Mouse (Mus musculus): ENCODE data around the gene Tmem19.

The Tmem19 gene

DNA sequence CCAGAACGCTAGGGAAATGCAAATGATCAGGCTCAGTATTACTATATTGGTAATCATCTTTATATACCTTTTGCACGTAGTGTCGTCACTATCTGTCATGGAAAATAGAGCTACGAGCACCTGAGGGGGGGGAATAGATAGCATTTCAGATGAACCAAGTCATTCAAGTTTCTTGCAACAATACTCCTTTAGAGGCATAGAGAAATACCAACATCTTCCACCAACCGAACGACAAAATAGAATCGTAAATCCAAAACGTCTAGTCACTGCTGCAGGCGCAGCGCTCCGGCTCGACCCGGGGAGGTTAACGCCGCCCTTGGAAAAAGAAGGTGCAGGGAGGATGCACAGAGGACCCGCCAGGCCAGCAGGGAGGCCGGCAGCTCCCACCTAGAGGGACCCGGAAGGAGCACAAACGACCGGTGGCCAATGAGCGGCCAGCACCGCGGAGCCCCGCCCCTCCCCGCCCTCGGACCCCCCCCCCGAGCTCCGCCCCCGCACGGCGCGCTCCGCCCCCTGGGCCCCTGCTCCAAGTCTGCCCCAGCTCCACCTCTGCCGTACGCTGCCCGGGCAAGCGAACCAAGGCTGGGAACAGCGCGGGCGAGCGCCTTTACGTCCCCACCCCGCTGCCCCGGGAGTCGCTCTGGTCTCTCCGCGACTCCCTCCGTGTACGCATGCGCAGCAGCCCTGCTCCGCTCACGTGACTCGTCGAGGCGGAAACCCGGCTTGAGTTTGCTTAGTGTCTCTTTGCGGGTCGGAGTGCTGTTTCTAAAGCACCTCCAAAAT is at the start of gene Tmem19:
Tmem19 (minus strand) TSS at position 662 of the 783 bp plus-strand sequence.
- DNase-seq (ENCODE audit: low spot score), result peak; percentile 97

- DNase-seq (ENCODE audit: low spot score), result peak; percentile 54
Observed at GRCm38 (mm10) chr10:115406393-115406792, 44.1 kb upstream of the Tmem19 start.

- DNase-seq (ENCODE audit: low spot score), result no peak
Observed at GRCm38 (mm10) chr10:115391896-115392295, 29.6 kb upstream of the Tmem19 start.

DNA sequence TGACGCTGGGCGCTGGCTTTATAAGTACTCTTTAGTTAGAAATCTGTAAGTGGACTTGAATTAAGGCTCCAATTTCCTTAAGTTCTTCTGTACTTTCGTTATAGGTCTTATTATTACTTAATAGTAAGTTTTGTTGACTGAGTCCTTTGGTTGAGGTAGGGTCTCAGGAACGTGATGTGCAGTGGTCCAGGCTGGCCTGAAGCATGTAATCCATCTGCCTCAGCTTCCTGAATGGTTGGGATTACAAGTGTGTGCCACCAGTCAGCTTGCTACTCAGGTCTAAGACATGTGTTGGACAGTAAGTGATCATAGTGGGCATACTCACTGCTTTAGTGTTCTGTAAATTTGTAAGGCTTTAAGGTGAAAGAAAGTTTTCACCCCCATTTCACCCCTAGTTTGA is 28.8 kb upstream of the Tmem19 start:
- no peak for DNase-seq (ENCODE audit: low spot score)

DNA sequence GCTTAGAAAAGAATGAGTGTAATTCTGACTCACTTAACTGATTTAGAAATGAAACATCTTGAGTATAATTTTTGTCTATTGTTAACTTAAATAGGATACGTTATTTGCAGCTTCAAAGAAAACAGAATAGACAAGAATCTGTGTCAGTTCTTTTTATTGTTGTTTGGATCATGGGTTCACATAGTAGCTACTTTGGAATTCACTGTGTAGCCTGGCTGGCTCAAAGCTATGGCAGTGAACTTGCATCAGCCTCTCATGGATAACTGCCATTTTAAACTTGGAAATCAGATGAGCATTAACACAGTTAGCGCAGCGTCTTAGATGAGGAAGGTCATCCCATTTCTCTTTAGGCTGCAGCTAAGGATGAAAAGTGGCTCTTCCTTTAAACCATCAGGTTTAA is 25.6 kb upstream of the Tmem19 start:
- no peak for DNase-seq (ENCODE audit: low spot score)

DNA sequence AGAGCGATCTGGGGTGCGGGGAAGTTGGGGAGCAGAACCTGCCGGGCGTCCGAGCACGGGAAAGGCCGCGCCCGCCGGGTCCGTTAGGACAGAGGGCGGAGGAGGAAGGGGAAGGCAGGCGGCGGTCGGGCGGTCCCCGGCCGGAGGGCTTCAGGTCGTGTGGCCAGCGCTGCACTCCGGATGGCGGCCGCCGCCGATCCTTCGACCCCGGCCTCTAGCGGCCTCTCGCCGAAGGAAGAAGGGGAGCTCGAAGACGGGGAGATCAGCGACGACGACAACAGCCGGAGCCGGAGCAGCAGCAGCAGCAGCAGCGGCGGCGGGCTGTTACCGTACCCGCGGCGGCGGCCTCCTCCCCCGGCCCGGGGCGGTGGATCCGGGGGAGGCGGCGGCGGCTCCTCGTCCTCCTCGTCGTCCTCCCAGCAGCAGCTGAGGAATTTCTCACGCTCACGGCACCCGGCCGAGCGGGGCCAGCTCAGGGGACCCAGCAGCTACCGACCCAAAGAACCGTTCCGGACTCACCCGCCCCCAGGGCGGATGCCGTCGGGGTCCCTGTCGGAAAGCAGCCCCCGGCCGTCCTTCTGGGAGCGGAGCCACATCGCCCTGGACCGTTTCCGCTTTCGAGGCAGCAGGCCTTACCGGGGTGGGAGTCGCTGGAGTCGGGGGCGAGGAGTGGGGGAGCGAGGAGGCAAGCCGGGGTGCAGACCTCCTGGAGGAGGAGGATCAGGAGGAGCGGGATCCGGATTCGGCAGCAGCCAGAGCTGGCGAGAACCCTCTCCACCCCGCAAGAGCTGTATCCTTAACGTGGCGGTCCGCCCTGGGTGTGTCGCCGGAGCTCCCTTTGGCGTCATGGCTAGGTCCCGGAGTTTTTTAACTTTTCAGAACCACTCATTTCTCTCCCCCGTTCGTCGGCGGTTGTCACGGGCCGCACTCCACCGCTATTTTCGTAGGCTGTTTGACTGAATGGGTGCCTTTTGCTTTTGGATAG is 23.0 kb upstream of the Tmem19 start:
- DNase-seq (ENCODE audit: low spot score), result peak; percentile 63

- DNase-seq (ENCODE audit: low spot score), result peak; percentile 96
Observed at GRCm38 (mm10) chr10:115384221-115385017, 22.1 kb upstream of the Tmem19 start, which contains the start of the genes Thap2 and Zfc3h1. Gene Thap2, minus strand, starts transcription at chr10:115384443. Gene Zfc3h1, plus strand, starts transcription at chr10:115384959.

DNA sequence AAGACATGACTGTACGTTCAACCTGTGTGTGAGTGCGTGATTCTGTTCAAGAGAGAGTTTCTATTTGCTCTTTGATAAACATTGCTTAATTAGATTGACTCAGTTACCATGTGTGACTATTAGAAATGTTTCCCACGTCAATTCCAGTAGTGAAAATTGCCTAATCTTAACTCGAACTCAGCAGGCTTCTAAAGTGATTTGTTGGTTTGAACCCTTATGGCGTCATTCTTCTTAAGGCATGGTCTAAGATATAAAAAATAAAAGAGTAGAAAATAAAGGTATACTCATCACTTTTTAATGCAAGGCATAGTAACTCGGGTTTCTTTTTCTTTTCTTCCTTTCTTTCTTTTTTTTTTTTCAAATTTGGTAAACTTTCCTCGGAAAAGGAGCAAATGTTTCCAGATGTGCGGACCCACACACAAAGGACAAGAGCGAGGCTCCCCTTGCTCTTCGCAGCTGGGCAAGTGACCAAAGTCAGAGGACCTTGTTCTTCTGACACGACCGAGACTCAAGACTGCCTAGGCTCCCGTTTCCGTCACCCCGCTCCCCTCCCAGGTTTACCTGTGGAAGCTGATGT is 21.4 kb upstream of the Tmem19 start:
- DNase-seq (ENCODE audit: low spot score), result no peak

- no peak for DNase-seq (ENCODE audit: low spot score)
Observed at GRCm38 (mm10) chr10:115382846-115383643, 20.7 kb upstream of the Tmem19 start.

GRCm38 (mm10) chr10:115381506-115382084 is 19.3 kb upstream of the Tmem19 start:
- no peak for DNase-seq (ENCODE audit: low spot score)

- no peak for DNase-seq (ENCODE audit: low spot score)
Observed at GRCm38 (mm10) chr10:115363151-115363550, 850 bp upstream of the Tmem19 start.

GRCm38 (mm10) chr10:115362623-115362964 is 293 bp upstream of the Tmem19 start:
- DNase-seq (ENCODE audit: low spot score), result no peak

DNA sequence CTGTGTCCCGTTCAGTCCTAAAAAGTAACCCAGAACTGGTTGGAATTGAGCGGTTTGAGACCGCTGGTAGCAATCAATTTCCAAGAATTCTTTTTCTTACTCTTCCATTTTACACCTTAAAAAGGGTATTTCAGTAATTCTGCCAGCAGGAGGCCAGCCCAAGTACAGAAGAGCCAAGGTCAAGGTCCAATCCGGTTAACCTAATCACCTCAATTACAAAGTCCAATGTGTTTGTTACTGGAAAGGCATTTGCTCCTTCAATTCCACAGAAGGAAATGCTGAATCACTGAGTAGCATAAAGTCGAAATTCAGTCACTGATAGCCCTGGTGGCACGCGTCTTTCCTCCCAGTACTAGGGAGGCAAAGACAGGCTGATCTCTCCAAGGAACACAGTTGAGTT is 3.2 kb downstream of the Tmem19 start:
- no peak for DNase-seq (ENCODE audit: low spot score)

GRCm38 (mm10) chr10:115358216-115358919 is 3.9 kb downstream of the Tmem19 start:
- no peak for DNase-seq (ENCODE audit: low spot score)

- DNase-seq (ENCODE audit: low spot score), result no peak
Observed at GRCm38 (mm10) chr10:115356106-115356505, 6.2 kb downstream of the Tmem19 start.

- no peak for DNase-seq (ENCODE audit: low spot score)
Observed at GRCm38 (mm10) chr10:115355016-115355415, 7.3 kb downstream of the Tmem19 start.

DNA sequence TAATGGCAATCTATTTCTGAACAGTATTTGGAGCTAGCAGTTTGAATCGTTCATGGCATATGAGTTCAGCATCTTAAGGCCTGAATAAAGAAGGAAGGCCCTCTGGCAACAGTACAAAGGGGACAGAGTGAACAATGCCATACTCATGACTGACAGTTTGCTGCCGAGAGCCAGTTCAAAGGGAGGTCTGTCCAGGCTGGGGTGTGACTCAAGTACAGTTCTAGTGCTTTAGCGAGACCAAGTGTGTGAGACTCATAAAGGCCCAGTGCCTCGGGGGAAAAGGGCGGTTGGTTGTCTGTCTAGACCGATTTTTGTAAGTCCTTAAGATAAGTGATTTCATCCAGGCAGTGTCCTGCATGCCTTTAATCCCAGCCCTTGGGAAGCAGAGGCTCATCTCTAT is 7.7 kb downstream of the Tmem19 start:
- no peak for DNase-seq (ENCODE audit: low spot score)

- DNase-seq (ENCODE audit: low spot score), result no peak
Observed at GRCm38 (mm10) chr10:115350810-115351397, 11.4 kb downstream of the Tmem19 start.

DNA sequence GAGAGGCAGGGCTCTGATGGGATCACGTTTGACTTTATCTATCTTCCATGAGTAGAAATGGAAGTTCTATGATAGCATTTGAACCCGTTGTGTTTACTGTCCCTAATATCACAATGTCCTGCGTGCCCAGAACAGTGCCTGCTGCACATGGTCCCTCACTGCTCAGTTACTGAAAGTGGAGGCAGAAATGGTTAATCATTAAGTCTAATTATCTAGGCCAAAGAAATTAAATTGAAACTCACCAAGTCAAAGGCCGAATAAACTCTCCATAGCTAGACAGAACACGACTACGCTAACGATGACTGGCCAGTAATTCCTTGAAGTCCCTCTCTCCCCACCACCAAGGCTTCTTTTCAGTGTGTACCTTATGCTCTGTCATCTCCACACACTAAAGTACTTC is 12.8 kb downstream of the Tmem19 start:
- no peak for DNase-seq (ENCODE audit: low spot score)
